Mouse (Mus musculus) heart, postnatal 0 days (tissue): ENCODE results near the gene Irf9. TPM values are rescaled to one million over a fixed set of nuclear protein-coding genes. Genes with fewer than 3 reads are reported as not detected.

ENCODE experiments used
- ATAC-seq: fragments of 200-750 bp; cut with Nextera tagmentation; 2 replicates; pipeline ENCODE4 v1.8.0; 2017; ENCODE audit warnings: low read depth, moderate number of reproducible peaks, moderate library complexity; ENCODE audit not compliant: insufficient read depth
- DNase-seq: peaks from one replicate; pipeline ENCODE4 v3.0.0-alpha.2; 2016; ENCODE audit warnings: low spot score
- H3K27ac ChIP-seq: fragments of 300-500 bp; sonication (generic); 2 replicates; pipeline ENCODE4 v1.5.1; 2014; ENCODE audit warnings: low read depth, mild to moderate bottlenecking
- H3K27me3 ChIP-seq: fragments of 300-500 bp; sonication (generic); 2 replicates; pipeline ENCODE4 v1.6.1; 2014; ENCODE audit warnings: low read length, mixed read lengths; ENCODE audit not compliant: control insufficient read depth, insufficient read depth
- H3K36me3 ChIP-seq: fragments of 300-500 bp; sonication (generic); replicated peaks from 2 replicates; pipeline ENCODE4 v1.6.1; 2014; ENCODE audit warnings: low read length, mixed read lengths; ENCODE audit not compliant: control insufficient read depth, insufficient read depth
- H3K4me1 ChIP-seq: fragments of 300-500 bp; sonication (generic); 2 replicates; pipeline ENCODE4 v1.6.1; 2014; ENCODE audit warnings: antibody characterized with exemption; ENCODE audit not compliant: control insufficient read depth, insufficient read depth
- H3K4me2 ChIP-seq: fragments of 300-500 bp; sonication (generic); 2 replicates; pipeline ENCODE4 v1.6.1; 2014; ENCODE audit warnings: low read depth, mild to moderate bottlenecking, low read length, moderate library complexity
- H3K4me3 ChIP-seq: fragments of 300-500 bp; sonication (generic); 2 replicates; pipeline ENCODE4 v1.5.1; 2014; ENCODE audit warnings: low read depth, low read length
- H3K9ac ChIP-seq: fragments of 300-500 bp; sonication (generic); replicated peaks from 2 replicates; pipeline ENCODE4 v1.6.1; 2014; ENCODE audit warnings: low read depth, low read length, mixed read lengths
- H3K9me3 ChIP-seq: fragments of 300-500 bp; sonication (generic); replicated peaks from 2 replicates; pipeline ENCODE4 v1.6.1; 2016; ENCODE audit warnings: low read length; ENCODE audit not compliant: control insufficient read depth
- CTCF ChIP-seq: IDR thresholded peaks from 2 replicates; pipeline ENCODE4 v1.5.1; 2016; ENCODE audit warnings: antibody characterized with exemption, control low read depth, low read depth
- EP300 ChIP-seq: IDR thresholded peaks from 2 replicates; pipeline ENCODE4 v1.6.1; 2016; ENCODE audit warnings: antibody characterized with exemption, low read depth
- WGBS: fragments of 180-500 bp; shearing (Covaris S2); extraction: QIAGEN DNeasy Blood & Tissue Kit; methylation state at CpG from one replicate; pipeline ENCODE4 v1.1.7; 2014; 5-methylcytosine and 5-hydroxymethylcytosine counted together
- polyA plus RNA-seq: library from polyadenylated mRNA; unstranded; fragments of >200 nt; fragmentation: Nextera tagmentation; extraction: Ambion mirVana; gene quantifications from 2 replicates; pipeline ENCODE4 v1.2.1, GENCODE M21; 2015
- total RNA-seq: library from RNA; depleted of rRNA; stranded (reverse); fragments of >200 nt; gene quantifications from 2 replicates; pipeline ENCODE4 v1.2.3, GENCODE M21; 2014; ENCODE audit warnings: low replicate concordance

Gene Irf9
- total and polyA plus RNA-seq, 2 experiments from 2014 or later = 14.2 to 44.7 TPM

DNA sequence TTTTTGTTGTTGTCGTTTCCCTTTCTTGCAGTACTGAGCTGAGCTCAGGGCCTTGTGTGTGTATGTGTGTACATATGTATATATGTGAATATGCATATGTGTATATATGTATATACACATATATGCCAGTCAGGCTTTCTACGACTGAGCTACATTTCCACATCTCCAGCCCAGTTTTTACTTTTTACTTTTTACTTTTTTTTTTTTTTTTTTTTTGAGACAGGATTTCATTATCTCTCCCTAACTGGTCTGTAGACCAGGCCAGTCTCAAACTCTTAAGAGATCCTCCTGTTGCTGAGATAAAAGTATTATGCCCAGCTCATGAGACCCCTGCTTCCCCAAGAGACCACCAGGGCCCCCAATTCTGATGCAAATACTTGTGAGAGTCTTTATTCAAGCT lies 13.5 kb downstream of the Irf9 start:
- Histone ChIP-seq H3K36me3 (no peaks in the 10 kb centered on the region), H3K9ac (no peak overlapping the region), H3K9me3 (no peaks in the 10 kb centered on the region), H3K27me3 (no peaks in the 10 kb centered on the region), H3K27ac (no peak overlapping the region), H3K4me1 (no peaks in the 10 kb centered on the region; the same call in 1 of the 2 replicates), H3K4me3 (no peak overlapping the region), H3K4me2 (no peak overlapping the region)
- DNase-seq (no peak), ATAC-seq (no peak)
- 76% methylated on average over 2 of the region's 2 CpGs for WGBS
- TF ChIP-seq CTCF (no peak), EP300 (no peak)

DNA sequence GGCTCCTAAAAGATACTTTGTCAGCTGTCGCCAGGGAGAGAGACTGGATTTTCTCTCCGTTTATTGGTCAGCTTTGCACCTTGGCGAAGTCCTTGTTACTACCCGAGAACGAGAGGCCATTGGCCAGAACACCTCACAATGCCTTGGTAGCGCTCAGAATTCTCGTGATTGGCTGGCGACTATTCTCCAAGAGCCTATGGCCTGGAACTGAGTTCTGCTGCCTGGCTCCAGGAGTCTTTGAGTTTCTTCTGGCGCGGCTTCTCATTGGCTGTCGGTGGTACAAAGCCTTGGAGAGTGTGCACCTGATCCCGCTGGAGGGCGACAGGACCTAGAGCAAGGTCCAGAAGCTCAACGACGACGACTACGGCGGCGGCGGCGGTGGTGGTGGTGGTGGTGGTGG lies 14.5 kb downstream of the Irf9 start, which contains the start of gene Rec8:
Gene Rec8, plus strand, starts transcription at position 216 of the 400 bp plus-strand sequence.
- H3K9me3 ChIP-seq = no peaks in the 10 kb centered on the region
- ATAC-seq = peak; percentile 88
- TF ChIP-seq CTCF (peak; percentile 43), EP300 (no peak)
- no peak within 1 kb of the TSS for H3K9ac ChIP-seq
- H3K4me2 ChIP-seq = peak within 1 kb of the TSS; percentile 48
- no peak within 1 kb of the TSS for H3K27ac ChIP-seq
- no peaks in the 10 kb centered on the region for H3K36me3 ChIP-seq
- H3K4me3 ChIP-seq = peak within 1 kb of the TSS; percentile 14; the same call in 1 of the 2 replicates
- no peaks in the 10 kb centered on the region for H3K27me3 ChIP-seq
- H3K4me1 ChIP-seq = no peaks in the 10 kb centered on the region; the same call in 1 of the 2 replicates
- 13% methylated on average over 21 of the region's 21 CpGs for WGBS
- peak; percentile 76 for DNase-seq

DNA sequence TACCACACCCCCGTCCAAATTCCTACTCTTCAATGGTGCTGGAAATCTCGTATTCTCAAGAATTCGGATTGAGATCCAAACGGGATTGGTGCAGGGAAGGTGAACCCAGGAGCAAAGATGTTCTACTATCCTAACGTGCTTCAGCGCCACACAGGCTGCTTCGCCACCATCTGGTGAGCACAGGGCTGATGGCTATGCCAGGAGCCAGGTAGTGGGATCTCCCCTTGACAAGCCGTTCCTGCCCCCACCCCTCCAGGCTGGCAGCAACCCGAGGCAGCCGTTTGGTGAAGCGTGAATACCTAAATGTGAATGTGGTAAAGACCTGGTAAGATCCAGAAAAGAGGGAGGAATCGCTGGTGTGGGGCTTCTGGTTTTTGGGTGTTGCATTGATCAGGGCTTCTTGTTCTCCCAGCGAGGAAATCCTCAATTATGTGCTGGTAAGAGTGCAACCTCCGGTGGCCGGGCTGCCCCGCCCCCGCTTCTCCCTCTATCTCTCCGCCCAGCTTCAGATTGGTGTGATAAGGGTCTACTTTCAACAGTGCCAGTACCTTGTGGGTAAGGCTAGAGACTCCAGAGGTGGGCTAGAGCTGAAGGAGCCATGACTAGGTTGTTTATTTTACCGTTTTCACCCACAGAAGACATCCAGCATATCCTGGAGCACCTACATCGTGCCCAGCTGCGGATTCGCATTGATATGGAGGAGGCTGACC lies 15.3 kb downstream of the Irf9 start:
- no peaks in the 10 kb centered on the region for H3K9me3 ChIP-seq
- no peak overlapping the region for H3K4me3 ChIP-seq
- H3K4me2 ChIP-seq = peak overlapping the region; percentile 48
- H3K27me3 ChIP-seq = no peaks in the 10 kb centered on the region
- H3K9ac ChIP-seq = no peak overlapping the region
- H3K4me1 ChIP-seq = no peaks in the 10 kb centered on the region; the same call in 1 of the 2 replicates
- TF ChIP-seq CTCF = no peak
- TF ChIP-seq EP300 = no peak
- ATAC-seq = no peak
- DNase-seq = no peak
- no peaks in the 10 kb centered on the region for H3K36me3 ChIP-seq
- no peak overlapping the region for H3K27ac ChIP-seq
- WGBS = 38% methylated on average over 22 of the region's 22 CpGs

DNA sequence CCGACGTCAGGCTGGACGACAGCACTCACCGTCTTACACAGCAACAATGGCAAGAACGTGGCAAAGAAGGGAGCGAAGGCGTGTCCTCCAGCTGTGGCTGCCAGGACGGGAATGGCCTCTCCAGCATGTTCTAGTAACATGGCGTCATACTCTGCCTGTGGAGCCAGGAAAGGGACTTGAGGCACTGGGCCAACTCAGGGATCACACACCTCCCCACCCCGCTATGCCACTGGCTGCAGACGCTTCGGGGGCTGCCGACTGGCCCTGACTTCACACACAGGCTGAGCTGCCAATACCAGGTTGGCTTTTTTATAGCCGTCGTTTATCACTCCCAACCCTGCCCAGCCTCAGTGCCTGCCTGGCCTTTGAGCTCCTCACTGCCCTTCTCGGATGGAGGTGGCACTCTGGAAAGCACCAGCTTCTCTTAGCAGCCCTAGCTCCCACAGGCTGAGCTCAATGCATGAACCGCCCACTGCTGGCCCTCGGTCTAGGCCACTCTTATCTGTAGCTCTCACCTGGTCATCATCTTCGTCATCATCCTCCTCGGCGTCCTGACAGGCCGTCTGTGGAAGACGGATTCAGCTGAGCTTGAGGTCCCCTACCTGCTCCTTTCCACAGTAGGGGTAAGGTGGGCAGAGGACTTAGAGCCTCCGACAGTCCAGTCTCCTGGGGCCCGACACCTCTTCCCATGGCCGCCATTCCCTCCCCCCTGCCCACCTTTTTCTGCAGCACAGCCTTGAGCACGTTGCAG lies 24.9 kb downstream of the Irf9 start:
- no peak overlapping the region for H3K27ac ChIP-seq
- no peak overlapping the region for H3K4me2 ChIP-seq
- no peaks in the 10 kb centered on the region for H3K27me3 ChIP-seq
- no peaks in the 10 kb centered on the region for H3K9me3 ChIP-seq
- DNase-seq = no peak
- 79% methylated on average over 27 of the region's 27 CpGs for WGBS
- H3K4me3 ChIP-seq = no peak overlapping the region
- ATAC-seq = 0 out of 2 replicates have a peak, but pooled peaks have one; percentile 26
- peaks cover 85% of the 10 kb centered on the region for H3K36me3 ChIP-seq
- H3K4me1 ChIP-seq = no peaks in the 10 kb centered on the region
- H3K9ac ChIP-seq = no peak overlapping the region
- TF ChIP-seq EP300 = no peak

DNA sequence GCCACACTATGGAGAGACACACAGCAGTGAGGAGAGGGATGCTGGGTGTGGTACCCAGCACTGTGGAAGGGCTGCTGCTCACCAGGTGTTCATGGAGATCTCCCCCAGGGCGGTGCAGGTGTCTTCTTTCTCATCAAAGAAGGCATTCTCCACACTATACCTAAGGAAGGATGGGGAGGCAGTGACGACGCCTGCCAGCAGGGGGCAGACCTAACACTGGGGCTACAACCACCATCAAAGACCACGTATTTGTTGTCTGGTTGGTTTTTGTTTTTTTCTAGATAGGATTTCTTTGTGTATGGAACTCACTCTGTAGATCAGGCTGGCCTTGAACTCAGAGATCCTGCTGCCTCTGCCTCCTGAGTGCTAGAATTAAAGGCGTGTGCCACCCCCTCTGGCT lies 25.9 kb downstream of the Irf9 start:
- Histone ChIP-seq H3K4me1 (no peaks in the 10 kb centered on the region), H3K9ac (no peak overlapping the region), H3K36me3 (peaks cover 95% of the 10 kb centered on the region), H3K9me3 (no peaks in the 10 kb centered on the region), H3K27me3 (no peaks in the 10 kb centered on the region), H3K4me3 (no peak overlapping the region), H3K27ac (no peak overlapping the region), H3K4me2 (no peak overlapping the region)
- 46% methylated on average over 5 of the region's 5 CpGs for WGBS
- no peak for ATAC-seq
- no peak for DNase-seq
- TF ChIP-seq CTCF = peak; percentile 68
- TF ChIP-seq EP300 = no peak
